Mouse (Mus musculus) intestine, embryonic 14.5 days (tissue): ENCODE data around the gene Pcnx2. TPM values are rescaled to one million over a fixed set of nuclear protein-coding genes. Genes with fewer than 3 reads are reported as not detected.

Experiments
- polyA plus RNA-seq: library from polyadenylated mRNA; unstranded; fragments of >200 nt; fragmentation: Nextera tagmentation; extraction: Ambion mirVana; gene quantifications from 2 replicates; pipeline ENCODE4 v1.2.1, GENCODE M21; 2014

The Pcnx2 gene
- polyA plus RNA-seq, 1 experiment from 2014 or later, result 0.08 TPM

Other genes starting within 250 kb of the Pcnx2 start
- 5.4 and 5.6 TPM in 2 replicates for gene Map10, start 228.5 kb downstream of the Pcnx2 start, polyA plus RNA-seq
- gene Ntpcr, start 168.4 kb downstream of the Pcnx2 start, polyA plus RNA-seq, result 34.8 and 35.7 TPM in 2 replicates
- 3.9 and 4.7 TPM in 2 replicates for gene Map3k21, start 12.1 kb upstream of the Pcnx2 start, polyA plus RNA-seq
- 46.2 and 50.3 TPM in 2 replicates for gene Kcnk1, start 96.9 kb upstream of the Pcnx2 start, polyA plus RNA-seq